Comparison of ENCODE assay signal across 20 mouse cellular contexts in genomic region chr8:115583221-115583620, GRCm38 (mm10).
"Had no signal": no experiment of that assay in that cellular context is flagged by ENCODE, and none has a peak within 500 bp of the region (broad histone marks: within the 10 kb centered on the region; RNA-seq: fewer than 3 reads in every experiment).

No protein-coding gene starts in this region.

- DNase-seq: gastrocnemius, postnatal 25 days; heart, postnatal 10 days; heart, postnatal 4 days; kidney, adult 18-20 months; kidney, adult 8-10 months; kidney, postnatal 10 days; kidney, postnatal 25 days; kidney, postnatal 4 days; liver; liver, embryonic 13.5 days had no signal

- H3K4me3 ChIP-seq: heart, embryonic 10.5 days; heart, embryonic 12.5 days; hindbrain, embryonic 10.5 days; hindbrain, embryonic 12.5 days; intestine, embryonic 15.5 days; layer of hippocampus, adult 2 months; left cerebral cortex, adult 2 months; limb, embryonic 10.5 days; limb, embryonic 12.5 days; liver, embryonic 13.5 days had no signal

- H3K27ac ChIP-seq: heart, embryonic 10.5 days; hindbrain, embryonic 10.5 days; hindbrain, embryonic 12.5 days; hindbrain, embryonic 14.5 days; intestine, embryonic 15.5 days; layer of hippocampus, adult 2 months; left cerebral cortex, adult 2 months; limb, embryonic 10.5 days; limb, embryonic 12.5 days; liver, embryonic 13.5 days had no signal

- H3K4me1 ChIP-seq: hindbrain, embryonic 10.5 days; hindbrain, embryonic 12.5 days; intestine, embryonic 15.5 days; liver, embryonic 13.5 days had no signal
